Mouse (Mus musculus) heart, embryonic 11.5 days (tissue): ENCODE data around the gene Ift122. TPM values are rescaled to one million over a fixed set of nuclear protein-coding genes. Genes with fewer than 3 reads are reported as not detected.

Experiments used
- ATAC-seq: fragments of 200-750 bp; cut with Nextera tagmentation; replicated peaks from 2 replicates; pipeline ENCODE4 v1.8.0; 2017; ENCODE audit warnings: moderate library complexity; ENCODE audit not compliant: insufficient number of reproducible peaks, low FRiP score, low TSS enrichment
- H3K27ac ChIP-seq: fragments of 300-500 bp; sonication (generic); 2 replicates; pipeline ENCODE4 v1.5.1; 2014; ENCODE audit warnings: mild to moderate bottlenecking, low read depth, low read length
- H3K27me3 ChIP-seq: fragments of 300-500 bp; sonication (generic); 2 replicates; pipeline ENCODE4 v1.6.1; 2014; ENCODE audit warnings: mild to moderate bottlenecking, low read length, mixed read lengths; ENCODE audit not compliant: control insufficient read depth, insufficient read depth
- H3K36me3 ChIP-seq: fragments of 300-500 bp; sonication (generic); 2 replicates; pipeline ENCODE4 v1.6.1; 2014; ENCODE audit warnings: mild to moderate bottlenecking, low read length, moderate library complexity, mixed read lengths; ENCODE audit not compliant: control insufficient read depth, insufficient read depth
- H3K4me1 ChIP-seq: fragments of 300-500 bp; sonication (generic); 2 replicates; pipeline ENCODE4 v1.6.1; 2014; ENCODE audit warnings: low read length; ENCODE audit not compliant: control insufficient read depth, insufficient read depth
- H3K4me2 ChIP-seq: fragments of 300-500 bp; sonication (generic); 2 replicates; pipeline ENCODE4 v1.6.1; 2014; ENCODE audit warnings: mild to moderate bottlenecking, moderate library complexity
- H3K4me3 ChIP-seq: fragments of 300-500 bp; sonication (generic); 2 replicates; pipeline ENCODE4 v1.5.1; 2014; ENCODE audit warnings: low read depth, low read length
- H3K9ac ChIP-seq: fragments of 300-500 bp; sonication (generic); 2 replicates; pipeline ENCODE4 v1.6.1; 2014; ENCODE audit warnings: mild to moderate bottlenecking, low read depth, low read length, moderate library complexity
- H3K9me3 ChIP-seq: fragments of 300-500 bp; sonication (generic); replicated peaks from 2 replicates; pipeline ENCODE4 v1.6.1; 2016; ENCODE audit warnings: low read length; ENCODE audit not compliant: control insufficient read depth
- WGBS: fragments of 180-500 bp; shearing (Covaris S2); extraction: QIAGEN DNeasy Blood & Tissue Kit; methylation state at CpG from one replicate; pipeline ENCODE4 v1.1.7; 2014; ENCODE audit not compliant: insufficient replicate concordance; 5-methylcytosine and 5-hydroxymethylcytosine counted together
- polyA plus RNA-seq: library from polyadenylated mRNA; unstranded; fragments of >200 nt; fragmentation: Nextera tagmentation; extraction: Ambion mirVana; gene quantifications from 2 replicates; pipeline ENCODE4 v1.2.1, GENCODE M21; 2014

Ift122 gene
- polyA plus RNA-seq, 1 experiment from 2014 or later = 21.0 TPM

DNA sequence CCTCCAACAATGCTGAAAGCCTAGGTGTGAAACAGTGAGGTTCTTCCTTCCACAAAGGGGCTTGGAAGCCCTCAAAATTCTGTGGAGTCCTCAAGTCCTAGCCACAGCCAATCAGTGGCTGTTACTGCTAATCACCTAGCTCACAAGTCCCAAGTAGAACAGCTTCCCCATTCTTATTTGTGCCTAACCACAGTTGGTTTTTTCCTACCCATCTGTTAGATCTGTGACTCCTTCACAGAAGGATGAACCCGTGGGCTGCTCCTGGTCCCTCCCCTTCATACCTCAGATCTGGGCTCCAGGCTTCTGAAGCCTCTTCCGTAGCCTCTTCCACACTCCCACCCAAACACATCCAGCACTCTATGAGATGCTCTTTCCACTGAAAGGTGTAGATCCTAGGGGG lies 53.6 kb downstream of the Ift122 start:
- no peaks in the 10 kb centered on the region for H3K27me3 ChIP-seq
- no peak overlapping the region for H3K27ac ChIP-seq
- H3K4me3 ChIP-seq = no peak overlapping the region
- peaks cover 44% of the 10 kb centered on the region for H3K4me1 ChIP-seq
- H3K36me3 ChIP-seq = peaks cover 2% of the 10 kb centered on the region; the same call in 1 of the 2 replicates
- ATAC-seq = no peak
- no peak overlapping the region for H3K4me2 ChIP-seq
- no peaks in the 10 kb centered on the region for H3K9me3 ChIP-seq
- 64% methylated on average over 2 of the region's 2 CpGs for WGBS
- no peak overlapping the region for H3K9ac ChIP-seq

- Histone ChIP-seq H3K9me3 (no peaks in the 10 kb centered on the region), H3K27me3 (no peaks in the 10 kb centered on the region), H3K9ac (no peak overlapping the region; the same call in 1 of the 2 replicates), H3K27ac (no peak overlapping the region), H3K36me3 (peaks cover 2% of the 10 kb centered on the region; the same call in 1 of the 2 replicates), H3K4me1 (peaks cover 48% of the 10 kb centered on the region), H3K4me2 (no peak overlapping the region), H3K4me3 (no peak overlapping the region)
- ATAC-seq = no peak
- 26% methylated on average over 6 of the region's 6 CpGs for WGBS
Measured at GRCm38 (mm10) chr6:115908421-115908982, 55.2 kb downstream of the Ift122 start.

DNA sequence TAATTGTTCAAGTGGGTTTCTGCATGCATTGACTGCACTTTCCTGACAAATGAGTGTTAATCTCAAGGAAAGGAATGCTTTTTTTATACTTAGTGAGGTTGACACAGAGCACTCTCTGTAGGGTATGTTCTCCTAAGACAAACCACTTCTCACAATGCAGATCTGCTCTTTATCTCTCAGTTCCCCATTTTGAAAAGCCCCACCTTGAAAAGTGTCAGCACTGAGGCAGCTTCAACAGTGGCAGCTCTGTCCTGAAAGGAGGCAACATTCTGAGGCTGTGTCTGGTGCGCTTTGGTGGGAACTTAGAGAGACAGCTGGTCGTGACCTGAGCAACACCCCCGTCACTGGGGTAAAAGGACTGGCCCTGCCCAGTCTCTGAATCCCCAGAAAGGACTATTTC lies 55.8 kb downstream of the Ift122 start:
- peaks cover 49% of the 10 kb centered on the region for H3K4me1 ChIP-seq
- peak overlapping the region; percentile 56 for H3K9ac ChIP-seq
- no peaks in the 10 kb centered on the region for H3K9me3 ChIP-seq
- no peak overlapping the region for H3K4me2 ChIP-seq
- peak overlapping the region; percentile 54; the same call in 1 of the 2 replicates for H3K27ac ChIP-seq
- no peak for ATAC-seq
- 31% methylated on average over 3 of the region's 3 CpGs for WGBS
- no peak overlapping the region for H3K4me3 ChIP-seq
- H3K27me3 ChIP-seq = no peaks in the 10 kb centered on the region
- H3K36me3 ChIP-seq = peaks cover 2% of the 10 kb centered on the region; the same call in 1 of the 2 replicates

GRCm38 (mm10) chr6:115909940-115910339 lies 56.7 kb downstream of the Ift122 start:
- H3K9me3 ChIP-seq = no peaks in the 10 kb centered on the region
- no peak overlapping the region for H3K4me2 ChIP-seq
- H3K4me3 ChIP-seq = no peak overlapping the region
- peaks cover 57% of the 10 kb centered on the region for H3K4me1 ChIP-seq
- H3K27ac ChIP-seq = peak overlapping the region; percentile 54; the same call in 1 of the 2 replicates
- H3K27me3 ChIP-seq = no peaks in the 10 kb centered on the region
- peak overlapping the region; percentile 7; the same call in 1 of the 2 replicates for H3K9ac ChIP-seq
- ATAC-seq = peak; percentile 62
- H3K36me3 ChIP-seq = peaks cover 2% of the 10 kb centered on the region; the same call in 1 of the 2 replicates
- WGBS = 58% methylated on average over 8 of the region's 8 CpGs

DNA sequence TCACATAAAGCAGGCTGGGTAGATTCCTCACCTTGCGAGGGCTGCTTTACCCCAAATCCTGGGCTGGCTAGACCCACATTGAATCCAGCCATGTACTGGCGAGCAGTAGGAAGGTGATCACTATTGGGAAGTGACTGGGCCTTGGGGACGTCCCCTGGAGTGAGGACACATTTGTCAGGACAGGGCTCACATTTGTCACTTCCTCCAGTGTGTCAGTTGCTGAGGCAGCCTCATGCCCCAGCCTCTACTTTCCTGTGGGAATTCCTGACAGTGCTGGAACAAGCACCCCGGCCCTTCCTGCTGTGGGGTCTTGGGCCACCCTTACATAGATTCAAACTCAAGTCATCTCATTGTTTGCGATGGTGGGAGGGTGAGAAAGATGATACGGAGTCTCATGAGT lies 58.5 kb downstream of the Ift122 start:
- peaks cover 72% of the 10 kb centered on the region for H3K4me1 ChIP-seq
- no peaks in the 10 kb centered on the region for H3K9me3 ChIP-seq
- H3K9ac ChIP-seq = peak overlapping the region; percentile 12; the same call in 1 of the 2 replicates

DNA sequence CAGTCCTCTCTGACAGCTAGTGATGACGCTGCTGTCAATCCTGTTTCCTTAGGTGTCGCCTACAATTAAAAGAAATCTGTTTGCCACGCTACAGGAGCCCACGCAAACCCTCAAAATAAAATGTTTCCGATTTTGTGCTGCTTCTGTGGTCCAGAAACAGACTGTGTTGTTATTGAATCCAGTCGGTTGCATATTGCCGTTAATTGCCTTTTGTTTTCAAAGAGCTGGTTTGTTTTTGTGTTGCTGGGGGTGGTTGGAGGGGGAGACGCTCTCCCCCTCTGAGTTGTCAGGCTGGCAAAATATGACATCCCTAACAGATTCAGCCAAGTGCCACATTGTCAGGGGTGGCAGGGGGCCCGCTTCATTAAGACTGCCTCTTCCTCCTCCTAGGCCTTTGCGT lies 60.2 kb downstream of the Ift122 start:
- Histone ChIP-seq H3K9me3 (no peaks in the 10 kb centered on the region), H3K4me3 (no peak overlapping the region), H3K27ac (no peak overlapping the region), H3K4me1 (peaks cover 72% of the 10 kb centered on the region), H3K27me3 (no peaks in the 10 kb centered on the region), H3K4me2 (no peak overlapping the region), H3K36me3 (no peaks in the 10 kb centered on the region; the same call in 1 of the 2 replicates), H3K9ac (no peak overlapping the region)
- ATAC-seq = no peak
- WGBS = 80% methylated on average over 10 of the region's 10 CpGs

More for the DNA sequence above, 58.5 kb downstream of the Ift122 start:
- no peak for ATAC-seq
- 46% methylated on average over 6 of the region's 6 CpGs for WGBS
- Histone ChIP-seq H3K4me3 (no peak overlapping the region), H3K27ac (peak overlapping the region; percentile 38; the same call in 1 of the 2 replicates), H3K36me3 (no peaks in the 10 kb centered on the region; the same call in 1 of the 2 replicates), H3K27me3 (no peaks in the 10 kb centered on the region), H3K4me2 (no peak overlapping the region)

GRCm38 (mm10) chr6:115914511-115915202 lies 61.4 kb downstream of the Ift122 start:
- Histone ChIP-seq H3K4me2 (no peak overlapping the region), H3K27me3 (no peaks in the 10 kb centered on the region), H3K9ac (no peak overlapping the region), H3K4me1 (peaks cover 61% of the 10 kb centered on the region), H3K9me3 (no peaks in the 10 kb centered on the region), H3K4me3 (no peak overlapping the region), H3K36me3 (no peaks in the 10 kb centered on the region), H3K27ac (peak overlapping the region; percentile 75)
- WGBS = 80% methylated on average over 15 of the region's 15 CpGs
- no peak for ATAC-seq

GRCm38 (mm10) chr6:115915601-115916445 lies 62.6 kb downstream of the Ift122 start:
- Histone ChIP-seq H3K27ac (peak overlapping the region; percentile 75), H3K4me1 (peaks cover 57% of the 10 kb centered on the region), H3K4me2 (peak overlapping the region; percentile 31), H3K9ac (no peak overlapping the region), H3K27me3 (no peaks in the 10 kb centered on the region), H3K36me3 (no peaks in the 10 kb centered on the region), H3K9me3 (no peaks in the 10 kb centered on the region), H3K4me3 (no peak overlapping the region)
- ATAC-seq = no peak
- 32% methylated on average over 17 of the region's 17 CpGs for WGBS
